Mouse (Mus musculus): ENCODE data around the gene Lgi1.

DNA sequence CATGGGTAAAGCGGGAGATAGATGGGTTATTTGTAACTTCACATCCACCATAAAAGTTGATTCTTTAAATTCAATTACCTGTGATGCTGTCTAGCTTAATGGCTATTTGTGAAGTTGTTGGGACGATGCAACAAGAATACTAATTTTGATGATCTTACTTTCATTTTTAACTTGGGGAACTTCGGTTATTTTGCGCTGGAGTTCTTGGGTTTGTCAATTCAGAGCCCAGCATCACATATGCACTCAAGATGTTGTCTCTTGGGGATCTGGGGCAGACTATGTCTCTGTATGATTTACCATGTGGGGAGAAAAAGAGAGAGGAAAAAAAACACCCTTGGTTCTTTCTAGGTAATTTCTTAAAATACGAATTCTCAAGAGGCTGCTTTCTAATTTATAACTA lies 1.4 kb downstream of the Lgi1 start:
- TF ChIP-seq TAL1 (conservative IDR thresholded peaks at IDR 0.05; ENCODE audit: low read depth, low read length) (no peak), POLR2AphosphoS5 (IDR thresholded peaks at IDR 0.05; ENCODE audit: insufficient replicate concordance, low read depth, low read length) (no peak)

Measured in G1E (cell line).